Mouse (Mus musculus) left cerebral cortex, postnatal 10 days (tissue): ENCODE results near the gene Ckap2l. TPM values are rescaled to one million over a fixed set of nuclear protein-coding genes. Genes with fewer than 3 reads are reported as not detected.

Source experiments
- DNase-seq, 2 experiments: peaks; one replicate each; pipeline ENCODE4 v3.0.0; 2021 to 2022; ENCODE audit warnings: low spot score in 2 of 2, mixed read lengths in 1 of 2; ENCODE audit errors: extremely low spot score in 1 of 2
- intact Hi-C: fragments of 180-260 bp; cut with DNase I; formaldehyde crosslinking; loops from one replicate; pipeline ENCODE4 v1.15.1; 2025
- total RNA-seq, 2 experiments: library from RNA; stranded (reverse); gene quantifications; 2 replicates each; pipeline ENCODE4 v1.2.3; 2021

Ckap2l gene
- total RNA-seq, 2 experiments from 2014 or later = 2.6 to 2.7 TPM

- intact Hi-C loops = no loop called here
- no peak for DNase-seq
Observed at GRCm38 (mm10) chr2:129269986-129270385, 27.0 kb downstream of the Ckap2l start.

GRCm38 (mm10) chr2:129269161-129269643, 27.8 kb downstream of the Ckap2l start:
- no peak for DNase-seq
- intact Hi-C loops = no loop called here

- peak in 1 of 2 experiments; percentile 15 for DNase-seq
- intact Hi-C loops = no loop called here
Observed at GRCm38 (mm10) chr2:129267738-129268137, 29.3 kb downstream of the Ckap2l start.

GRCm38 (mm10) chr2:129265316-129265715, 31.7 kb downstream of the Ckap2l start:
- no peak for DNase-seq
- intact Hi-C loops = no loop called here

GRCm38 (mm10) chr2:129263073-129263472, 33.9 kb downstream of the Ckap2l start:
- intact Hi-C loops = no loop called here
- DNase-seq = no peak

- intact Hi-C loops = no loop called here
Observed at GRCm38 (mm10) chr2:129261151-129261794, 35.7 kb downstream of the Ckap2l start.

GRCm38 (mm10) chr2:129260646-129261045, 36.4 kb downstream of the Ckap2l start:
- intact Hi-C loops = no loop called here
- peak in 1 of 2 experiments; percentile 7 for DNase-seq

More at GRCm38 (mm10) chr2:129261151-129261794, 35.7 kb downstream of the Ckap2l start:
- DNase-seq = peak in 1 of 2 experiments; percentile 9

- DNase-seq = peak; percentile 60 to 83
- intact Hi-C loops = loop anchor here (2.0 to 10.0 kb wide), 4 partner anchors 56 to 394 kb away; partner anchors contain the start of gene Fbln7
Observed at GRCm38 (mm10) chr2:129258475-129259211, 38.4 kb downstream of the Ckap2l start.

- DNase-seq = no peak
- intact Hi-C loops = loop anchor here (2.0 to 10.0 kb wide), 4 partner anchors 56 to 393 kb away; partner anchors contain the start of gene Fbln7
Observed at GRCm38 (mm10) chr2:129258056-129258455, 39.0 kb downstream of the Ckap2l start.

GRCm38 (mm10) chr2:129256006-129256405, 41.0 kb downstream of the Ckap2l start:
- intact Hi-C loops = loop anchor here (5.0 to 10.0 kb wide), 3 partner anchors 54 to 391 kb away; partner anchors contain the start of gene Fbln7
- DNase-seq = peak in 1 of 2 experiments; percentile 3

GRCm38 (mm10) chr2:129254076-129254475, 42.9 kb downstream of the Ckap2l start:
- no peak for DNase-seq
- intact Hi-C loops = loop anchor here (10.0 kb wide), 1 partner anchor 389 kb away; the partner anchor contains the start of gene Fbln7

GRCm38 (mm10) chr2:129253631-129253970, 43.4 kb downstream of the Ckap2l start:
- DNase-seq = peak in 1 of 2 experiments; percentile 4
- intact Hi-C loops = loop anchor here (10.0 kb wide), 1 partner anchor 389 kb away; the partner anchor contains the start of gene Fbln7

- intact Hi-C loops = loop anchor here (10.0 kb wide), 1 partner anchor 388 kb away; the partner anchor contains the start of gene Fbln7
- peak in 1 of 2 experiments; percentile 5 for DNase-seq
Observed at GRCm38 (mm10) chr2:129252836-129253630, 44.0 kb downstream of the Ckap2l start.

GRCm38 (mm10) chr2:129249321-129249720, 47.7 kb downstream of the Ckap2l start:
- no peak for DNase-seq
- intact Hi-C loops = no loop called here

- no peak for DNase-seq
- intact Hi-C loops = no loop called here
Observed at GRCm38 (mm10) chr2:129247707-129248121, 49.3 kb downstream of the Ckap2l start.

GRCm38 (mm10) chr2:129246924-129247323, 50.1 kb downstream of the Ckap2l start:
- intact Hi-C loops = no loop called here

GRCm38 (mm10) chr2:129246436-129246835, 50.6 kb downstream of the Ckap2l start:
- intact Hi-C loops = no loop called here
- DNase-seq = no peak

More at GRCm38 (mm10) chr2:129246924-129247323, 50.1 kb downstream of the Ckap2l start:
- DNase-seq = no peak

- intact Hi-C loops = no loop called here
- no peak for DNase-seq
Observed at GRCm38 (mm10) chr2:129245618-129246017, 51.4 kb downstream of the Ckap2l start.
